Mouse (Mus musculus) embryonic facial prominence, embryonic 10.5 days (tissue): ENCODE data around the gene Tm9sf3. TPM values are rescaled to one million over a fixed set of nuclear protein-coding genes. Genes with fewer than 3 reads are reported as not detected.

ENCODE experiments used
- polyA plus RNA-seq: library from polyadenylated mRNA; unstranded; fragments of >200 nt; fragmentation: Nextera tagmentation; extraction: Ambion mirVana; gene quantifications from 2 replicates; pipeline ENCODE4 v1.2.1, GENCODE M21; 2016

Tm9sf3 gene
- polyA plus RNA-seq, 1 experiment from 2014 or later = 95.9 TPM

Other genes with a start within 250 kb of the Tm9sf3 start
- not detected in 2 replicates for gene Dntt, start 234.7 kb downstream of the Tm9sf3 start, polyA plus RNA-seq
- gene Opalin, start 186.9 kb downstream of the Tm9sf3 start, polyA plus RNA-seq = not detected in 2 replicates
- gene Tll2, start 57.2 kb downstream of the Tm9sf3 start, polyA plus RNA-seq = 0.10 and 0.26 TPM in 2 replicates
- 2.5 and 3.0 TPM in 2 replicates for gene Pik3ap1, start 121.1 kb upstream of the Tm9sf3 start, polyA plus RNA-seq
- gene Lcor, start 218.6 kb upstream of the Tm9sf3 start, polyA plus RNA-seq = 13.5 and 14.6 TPM in 2 replicates